Mouse (Mus musculus) heart, embryonic 12.5 days (tissue): ENCODE measurements around the gene Tulp1. TPM values are rescaled to one million over a fixed set of nuclear protein-coding genes. Genes with fewer than 3 reads are reported as not detected.

Source experiments
- ATAC-seq: fragments of 200-750 bp; cut with Nextera tagmentation; 2 replicates; pipeline ENCODE4 v1.8.0; 2017; ENCODE audit warnings: moderate TSS enrichment, moderate library complexity; ENCODE audit not compliant: insufficient number of reproducible peaks, low FRiP score
- H3K27ac ChIP-seq: fragments of 300-500 bp; sonication (generic); 2 replicates; pipeline ENCODE4 v1.5.1; 2016; ENCODE audit warnings: mild to moderate bottlenecking, moderate library complexity; ENCODE audit not compliant: poor library complexity, severe bottlenecking
- H3K27me3 ChIP-seq: fragments of 300-500 bp; sonication (generic); replicated peaks from 2 replicates; pipeline ENCODE4 v1.6.1; 2016; ENCODE audit warnings: mild to moderate bottlenecking, moderate library complexity
- H3K36me3 ChIP-seq: fragments of 300-500 bp; sonication (generic); 2 replicates; pipeline ENCODE4 v1.6.1; 2016; ENCODE audit warnings: mild to moderate bottlenecking, moderate library complexity
- H3K4me1 ChIP-seq: fragments of 300-500 bp; sonication (generic); replicated peaks from 2 replicates; pipeline ENCODE4 v1.6.1; 2016; ENCODE audit warnings: mild to moderate bottlenecking
- H3K4me2 ChIP-seq: fragments of 300-500 bp; sonication (generic); 2 replicates; pipeline ENCODE4 v1.6.1; 2016; ENCODE audit warnings: mild to moderate bottlenecking, moderate library complexity
- H3K4me3 ChIP-seq: fragments of 300-500 bp; sonication (generic); 2 replicates; pipeline ENCODE4 v1.5.1; 2016; ENCODE audit warnings: mild to moderate bottlenecking
- H3K9ac ChIP-seq: fragments of 300-500 bp; sonication (generic); 2 replicates; pipeline ENCODE4 v1.6.1; 2016; ENCODE audit warnings: mild to moderate bottlenecking, moderate library complexity
- H3K9me3 ChIP-seq: fragments of 300-500 bp; sonication (generic); replicated peaks from 2 replicates; pipeline ENCODE4 v1.6.1; 2016; ENCODE audit warnings: mild to moderate bottlenecking, moderate library complexity
- WGBS: fragments of 180-500 bp; shearing (Covaris S2); methylation state at CpG from one replicate; pipeline ENCODE4 v1.1.7; 2016; 5-methylcytosine and 5-hydroxymethylcytosine counted together
- polyA plus RNA-seq: library from polyadenylated mRNA; unstranded; fragments of >200 nt; fragmentation: Nextera tagmentation; extraction: Ambion mirVana; gene quantifications from 2 replicates; pipeline ENCODE4 v1.2.1, GENCODE M21; 2016

The Tulp1 gene
- polyA plus RNA-seq, 1 experiment from 2014 or later = 3.7 TPM

DNA sequence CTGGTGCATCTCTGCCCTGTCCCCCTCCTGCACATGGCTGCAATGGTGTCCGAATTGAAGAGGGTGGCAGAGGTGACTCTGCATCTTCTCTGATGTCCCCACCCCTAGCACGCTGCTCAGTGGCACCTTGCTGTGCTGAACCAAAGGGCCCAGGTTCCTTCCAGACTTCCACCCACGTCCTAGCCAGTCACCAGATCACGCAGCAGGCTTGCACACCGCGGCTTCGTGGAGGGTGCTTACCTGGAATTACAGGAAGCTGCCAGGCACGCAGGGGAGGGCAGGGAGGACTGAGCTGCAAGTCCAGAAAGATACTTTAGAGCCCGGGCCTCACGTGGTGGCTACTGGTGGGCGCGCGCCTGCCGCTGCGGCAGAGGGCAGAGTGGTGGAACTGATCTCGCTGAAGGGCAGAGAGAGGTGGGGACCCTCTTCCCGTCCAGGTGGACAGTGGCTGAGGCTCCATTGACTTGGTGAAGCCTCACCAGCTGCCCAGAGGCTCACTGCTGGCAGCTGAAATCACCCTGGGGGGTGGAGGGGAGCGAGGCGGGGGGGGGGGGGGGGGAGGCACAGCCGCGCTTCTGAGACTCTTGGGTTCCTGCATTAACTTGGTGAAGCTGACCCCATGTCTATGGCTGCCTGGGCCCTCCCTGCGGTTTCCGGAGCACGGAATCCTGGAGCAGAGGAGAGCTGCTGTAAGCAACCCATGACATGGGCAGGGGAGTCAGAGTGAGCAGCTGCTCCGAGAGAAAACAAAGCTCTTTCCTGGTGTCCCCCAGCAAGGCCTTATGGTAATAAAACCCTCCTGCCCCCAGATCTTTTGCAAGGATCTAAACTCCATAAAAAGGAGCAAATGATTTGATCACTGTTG is 26.8 kb upstream of the Tulp1 start:
- Histone ChIP-seq H3K36me3 (no peaks in the 10 kb centered on the region), H3K4me3 (0 out of 2 replicates have a peak overlapping the region, but pooled peaks have one; percentile 8), H3K9me3 (no peaks in the 10 kb centered on the region), H3K27me3 (peaks cover 30% of the 10 kb centered on the region), H3K4me2 (peak overlapping the region; percentile 62), H3K4me1 (peaks cover 7% of the 10 kb centered on the region; the same call in 1 of the 2 replicates), H3K9ac (peak overlapping the region; percentile 51; the same call in 1 of the 2 replicates), H3K27ac (no peak overlapping the region)
- 0 out of 2 replicates have a peak, but pooled peaks have one; percentile 45 for ATAC-seq
- whole genome bisulfite sequencing = 6% methylated on average over 21 of the region's 25 CpGs

GRCm38 (mm10) chr17:28388534-28388933 is 23.5 kb upstream of the Tulp1 start:
- peaks cover 12% of the 10 kb centered on the region; the same call in 1 of the 2 replicates for H3K4me1 ChIP-seq
- no peak overlapping the region for H3K4me3 ChIP-seq
- no peaks in the 10 kb centered on the region for H3K36me3 ChIP-seq
- WGBS = 75% methylated on average over 3 of the region's 3 CpGs
- H3K4me2 ChIP-seq = no peak overlapping the region
- ATAC-seq = no peak
- H3K27me3 ChIP-seq = peaks cover 41% of the 10 kb centered on the region
- no peaks in the 10 kb centered on the region for H3K9me3 ChIP-seq
- no peak overlapping the region for H3K9ac ChIP-seq
- no peak overlapping the region for H3K27ac ChIP-seq

- peak overlapping the region; percentile 58 for H3K4me2 ChIP-seq
- peaks cover 41% of the 10 kb centered on the region for H3K27me3 ChIP-seq
- WGBS = 4% methylated on average over 23 of the region's 23 CpGs
- ATAC-seq = 0 out of 2 replicates have a peak, but pooled peaks have one; percentile 45
- no peak overlapping the region for H3K9ac ChIP-seq
- no peak overlapping the region for H3K27ac ChIP-seq
- 0 out of 2 replicates have a peak, but pooled peaks cover 4% of the 10 kb centered on the region for H3K4me1 ChIP-seq
- peak overlapping the region; percentile 15 for H3K4me3 ChIP-seq
- no peaks in the 10 kb centered on the region for H3K36me3 ChIP-seq
- no peaks in the 10 kb centered on the region for H3K9me3 ChIP-seq
Observed at GRCm38 (mm10) chr17:28386150-28386905, 21.3 kb upstream of the Tulp1 start.

- no peak overlapping the region for H3K27ac ChIP-seq
- no peak overlapping the region for H3K4me3 ChIP-seq
- no peaks in the 10 kb centered on the region for H3K9me3 ChIP-seq
- H3K36me3 ChIP-seq = no peaks in the 10 kb centered on the region
- no peak for ATAC-seq
- no peak overlapping the region for H3K4me2 ChIP-seq
- 68% methylated on average over 4 of the region's 4 CpGs for WGBS
- H3K9ac ChIP-seq = no peak overlapping the region
- H3K4me1 ChIP-seq = 0 out of 2 replicates have a peak, but pooled peaks cover 4% of the 10 kb centered on the region
- peaks cover 38% of the 10 kb centered on the region for H3K27me3 ChIP-seq
Observed at GRCm38 (mm10) chr17:28384298-28384697, 19.3 kb upstream of the Tulp1 start.

DNA sequence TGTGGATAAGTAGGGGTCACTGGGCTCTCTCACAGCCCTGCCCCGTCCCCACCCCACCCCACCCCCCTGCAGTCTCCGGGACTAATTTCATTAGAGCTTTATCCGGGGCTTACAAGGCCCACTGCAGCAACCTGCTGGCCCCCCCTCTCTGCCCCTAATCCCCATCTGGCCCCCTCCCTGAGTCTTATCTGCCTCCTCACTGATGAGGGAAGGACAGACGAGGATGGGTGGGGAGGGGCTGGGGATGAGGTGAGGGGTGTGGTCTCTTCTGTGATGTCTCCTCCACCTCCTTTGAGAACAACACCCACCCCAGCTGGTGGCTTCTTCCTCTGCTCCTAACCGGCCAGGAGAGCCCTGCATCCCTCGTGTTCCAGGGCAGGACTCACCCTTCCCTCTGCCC is 15.2 kb upstream of the Tulp1 start:
- H3K4me2 ChIP-seq = no peak overlapping the region
- 2% methylated on average over 6 of the region's 6 CpGs for WGBS
- no peak overlapping the region for H3K4me3 ChIP-seq
- no peaks in the 10 kb centered on the region for H3K9me3 ChIP-seq
- H3K4me1 ChIP-seq = peaks cover 5% of the 10 kb centered on the region
- H3K27me3 ChIP-seq = peaks cover 22% of the 10 kb centered on the region
- no peak overlapping the region for H3K27ac ChIP-seq
- no peak overlapping the region for H3K9ac ChIP-seq
- ATAC-seq = no peak
- no peaks in the 10 kb centered on the region for H3K36me3 ChIP-seq

GRCm38 (mm10) chr17:28375592-28376061 is 10.6 kb upstream of the Tulp1 start:
- Histone ChIP-seq H3K27me3 (peaks cover 49% of the 10 kb centered on the region), H3K9ac (no peak overlapping the region), H3K4me2 (0 out of 2 replicates have a peak overlapping the region, but pooled peaks have one; percentile 11), H3K4me3 (no peak overlapping the region), H3K4me1 (peaks cover 8% of the 10 kb centered on the region), H3K9me3 (no peaks in the 10 kb centered on the region), H3K36me3 (no peaks in the 10 kb centered on the region), H3K27ac (no peak overlapping the region)
- 8% methylated on average over 17 of the region's 17 CpGs for WGBS
- peak; percentile 23; the same call in 1 of the 2 replicates for ATAC-seq

GRCm38 (mm10) chr17:28374494-28374893 is 9.5 kb upstream of the Tulp1 start:
- H3K9ac ChIP-seq = peak overlapping the region; percentile 7; the same call in 1 of the 2 replicates
- no peaks in the 10 kb centered on the region for H3K36me3 ChIP-seq
- peaks cover 8% of the 10 kb centered on the region for H3K4me1 ChIP-seq
- H3K27ac ChIP-seq = no peak overlapping the region
- ATAC-seq = no peak
- no peaks in the 10 kb centered on the region for H3K9me3 ChIP-seq
- H3K4me2 ChIP-seq = peak overlapping the region; percentile 10; the same call in 1 of the 2 replicates
- 21% methylated on average over 16 of the region's 16 CpGs for WGBS
- peaks cover 45% of the 10 kb centered on the region for H3K27me3 ChIP-seq
- no peak overlapping the region for H3K4me3 ChIP-seq

- Histone ChIP-seq H3K9ac (no peak overlapping the region), H3K27ac (no peak overlapping the region), H3K27me3 (peaks cover 43% of the 10 kb centered on the region), H3K4me1 (peaks cover 8% of the 10 kb centered on the region), H3K4me2 (no peak overlapping the region), H3K36me3 (no peaks in the 10 kb centered on the region), H3K4me3 (no peak overlapping the region), H3K9me3 (no peaks in the 10 kb centered on the region)
- 14% methylated on average over 10 of the region's 10 CpGs for WGBS
- no peak; the same call in 1 of the 2 replicates for ATAC-seq
Observed at GRCm38 (mm10) chr17:28373821-28374220, 8.8 kb upstream of the Tulp1 start.

GRCm38 (mm10) chr17:28371941-28372340 is 6.9 kb upstream of the Tulp1 start:
- Histone ChIP-seq H3K9me3 (no peaks in the 10 kb centered on the region), H3K4me3 (no peak overlapping the region), H3K4me2 (no peak overlapping the region), H3K9ac (no peak overlapping the region), H3K27ac (no peak overlapping the region), H3K36me3 (no peaks in the 10 kb centered on the region), H3K27me3 (peaks cover 41% of the 10 kb centered on the region), H3K4me1 (peaks cover 12% of the 10 kb centered on the region)
- 76% methylated on average over 1 of the region's 1 CpGs for WGBS
- no peak for ATAC-seq

DNA sequence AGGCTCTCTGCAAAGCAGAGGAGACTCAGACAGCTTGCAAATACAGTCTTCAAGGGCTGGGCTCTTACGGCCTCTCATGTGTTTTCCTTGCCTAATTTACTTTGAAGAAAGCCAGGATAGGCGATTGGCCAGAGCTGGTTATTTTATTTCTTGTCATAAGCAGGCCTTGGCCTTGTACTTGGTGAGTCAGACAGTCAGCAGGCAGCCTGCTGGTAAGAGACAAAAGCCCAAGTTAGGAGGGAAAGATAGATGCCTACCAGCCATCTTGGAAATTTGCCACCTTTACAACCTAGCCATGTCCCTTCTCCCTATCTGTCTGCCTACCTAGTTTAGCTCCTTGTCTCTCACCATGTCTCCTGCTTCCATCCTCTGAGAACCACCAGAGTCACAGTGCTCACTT is 6.3 kb upstream of the Tulp1 start:
- H3K4me2 ChIP-seq = no peak overlapping the region
- no peak overlapping the region for H3K27ac ChIP-seq
- peaks cover 35% of the 10 kb centered on the region for H3K27me3 ChIP-seq
- H3K9ac ChIP-seq = no peak overlapping the region
- peaks cover 12% of the 10 kb centered on the region for H3K4me1 ChIP-seq
- 63% methylated on average over 2 of the region's 2 CpGs for WGBS
- ATAC-seq = no peak
- H3K9me3 ChIP-seq = no peaks in the 10 kb centered on the region
- H3K36me3 ChIP-seq = no peaks in the 10 kb centered on the region
- no peak overlapping the region for H3K4me3 ChIP-seq

- H3K4me1 ChIP-seq = peaks cover 16% of the 10 kb centered on the region
- H3K4me3 ChIP-seq = no peak overlapping the region
- no peak overlapping the region for H3K9ac ChIP-seq
- ATAC-seq = no peak
- H3K27me3 ChIP-seq = peaks cover 34% of the 10 kb centered on the region
- no peaks in the 10 kb centered on the region for H3K36me3 ChIP-seq
- 60% methylated on average over 5 of the region's 5 CpGs for WGBS
- no peak overlapping the region for H3K27ac ChIP-seq
- H3K9me3 ChIP-seq = no peaks in the 10 kb centered on the region
- no peak overlapping the region for H3K4me2 ChIP-seq
Observed at GRCm38 (mm10) chr17:28369056-28369455, 4.0 kb upstream of the Tulp1 start.
